Mouse (Mus musculus) midbrain, embryonic 10.5 days (tissue): ENCODE data around the gene Nelfe. TPM values are rescaled to one million over a fixed set of nuclear protein-coding genes. Genes with fewer than 3 reads are reported as not detected.
"Not testable (repeated sequence)": the region's sequence is repeated elsewhere in the genome, so short reads cannot be mapped to it uniquely, and the experiment has no call there.

Source experiments
- DNase-seq: peaks from one replicate; pipeline ENCODE4 v3.0.0-alpha.2; 2017; ENCODE audit warnings: low spot score
- H3K27ac ChIP-seq: fragments of 300-500 bp; sonication (generic); replicated peaks from 2 replicates; pipeline ENCODE4 v1.5.1; 2016; ENCODE audit warnings: mild to moderate bottlenecking
- H3K27me3 ChIP-seq: fragments of 300-500 bp; sonication (generic); 2 replicates; pipeline ENCODE4 v1.6.1; 2016; ENCODE audit warnings: low read depth, mild to moderate bottlenecking; ENCODE audit not compliant: poor library complexity, severe bottlenecking
- H3K36me3 ChIP-seq: fragments of 300-500 bp; sonication (generic); 2 replicates; pipeline ENCODE4 v1.6.1; 2016; ENCODE audit warnings: mild to moderate bottlenecking, moderate library complexity
- H3K4me1 ChIP-seq: fragments of 300-500 bp; sonication (generic); 2 replicates; pipeline ENCODE4 v1.6.1; 2016
- H3K4me3 ChIP-seq: fragments of 300-500 bp; sonication (generic); 2 replicates; pipeline ENCODE4 v1.5.1; 2016; ENCODE audit warnings: mild to moderate bottlenecking, moderate library complexity
- H3K9me3 ChIP-seq: fragments of 300-500 bp; sonication (generic); replicated peaks from 2 replicates; pipeline ENCODE4 v1.6.1; 2016; ENCODE audit warnings: mild to moderate bottlenecking
- WGBS: fragments of 180-500 bp; shearing (Covaris S2); methylation state at CpG from one replicate; pipeline ENCODE4 v1.1.7; 2016; 5-methylcytosine and 5-hydroxymethylcytosine counted together
- polyA plus RNA-seq: library from polyadenylated mRNA; unstranded; fragments of >200 nt; fragmentation: Nextera tagmentation; extraction: Ambion mirVana; gene quantifications from 2 replicates; pipeline ENCODE4 v1.2.1, GENCODE M21; 2016

Nelfe gene
- 137 and 139 TPM in 2 replicates for polyA plus RNA-seq

DNA sequence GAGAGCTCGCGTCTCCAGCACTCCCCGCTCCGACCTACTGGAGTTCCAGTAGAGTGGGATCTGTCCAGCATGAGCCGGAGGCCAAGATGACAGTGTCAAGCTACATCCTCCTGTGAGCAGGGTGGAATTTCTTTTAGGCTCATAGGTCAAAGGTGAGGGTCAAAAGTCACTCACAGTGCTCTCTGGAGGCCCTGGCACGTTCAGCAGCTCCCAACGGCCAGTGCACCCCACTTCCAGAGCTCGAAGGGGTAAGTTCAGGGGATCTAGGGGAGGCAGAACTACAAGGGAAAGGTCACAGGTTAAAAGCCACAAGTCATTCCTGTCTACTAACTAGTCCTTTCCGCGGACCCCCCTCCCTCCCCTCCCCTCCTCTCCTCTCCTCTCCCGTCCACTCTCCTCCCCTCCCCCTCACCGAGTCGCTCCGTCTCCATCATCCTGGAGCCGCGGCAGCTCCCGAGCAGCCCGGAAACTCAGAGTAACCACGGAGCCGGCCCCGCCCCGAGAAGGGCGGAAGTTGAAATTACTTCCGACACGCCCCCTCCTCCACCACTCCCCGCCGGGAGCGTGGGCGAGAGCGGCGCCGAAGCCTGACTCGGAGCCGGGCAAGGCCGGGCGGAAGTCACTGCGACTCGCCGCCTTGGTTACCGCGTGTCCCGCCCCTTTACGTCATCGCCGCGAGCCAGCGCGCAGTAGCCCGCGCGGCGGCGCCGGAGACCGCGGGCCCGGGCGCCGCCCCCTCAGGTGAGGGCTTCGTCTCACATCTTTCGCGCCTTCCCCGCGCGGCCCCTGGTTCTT, at the start of gene Nelfe, which contains the start of gene Skiv2l:
Gene Nelfe (plus strand): TSS at position 670 of the 795 bp plus-strand sequence.
Gene Skiv2l (minus strand): TSS at position 489 of the 795 bp plus-strand sequence.
- peak; percentile 98 for DNase-seq
- Histone ChIP-seq H3K9me3 (no peaks in the 10 kb centered on the region), H3K4me1 (peaks cover 30% of the 10 kb centered on the region), H3K27ac (peak within 1 kb of the TSS; percentile 88), H3K27me3 (no peaks in the 10 kb centered on the region), H3K4me3 (peak within 1 kb of the TSS; percentile 96), H3K36me3 (peaks cover 64% of the 10 kb centered on the region)
- 1% methylated on average over 65 of the region's 65 CpGs for WGBS

DNA sequence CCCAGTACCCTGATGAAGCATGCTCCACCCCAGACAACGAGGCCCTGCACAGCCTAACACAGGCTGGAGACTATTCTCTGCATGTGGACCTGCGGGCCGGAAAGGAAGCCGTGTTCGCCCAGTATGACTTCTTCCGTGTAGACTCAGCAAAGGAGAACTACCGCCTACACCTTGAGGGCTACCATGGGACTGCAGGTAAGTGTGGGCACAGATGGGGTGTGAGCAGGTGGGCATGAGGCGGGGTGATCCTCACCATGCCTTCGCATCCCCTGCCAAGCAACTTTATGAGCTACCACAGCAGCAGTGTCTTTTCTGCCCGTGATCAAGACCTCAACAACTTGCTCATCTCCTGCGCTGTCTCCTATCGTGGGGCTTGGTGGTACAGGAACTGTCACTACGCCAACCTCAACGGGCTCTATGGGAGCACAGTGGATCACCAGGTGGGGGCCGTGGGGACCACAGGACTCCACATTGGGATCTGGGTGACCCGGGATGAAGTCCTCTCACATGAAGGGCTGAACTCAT, 49.3 kb upstream of the Nelfe start:
- not testable (repeated sequence) for H3K27me3 ChIP-seq, H3K27ac ChIP-seq, H3K4me3 ChIP-seq, H3K9me3 ChIP-seq, DNase-seq, H3K4me1 ChIP-seq, H3K36me3 ChIP-seq
- 94% methylated on average over 16 of the region's 16 CpGs for WGBS

GRCm38 (mm10) chr17:34802756-34803155, 47.4 kb upstream of the Nelfe start:
- not testable (repeated sequence) for DNase-seq

DNA sequence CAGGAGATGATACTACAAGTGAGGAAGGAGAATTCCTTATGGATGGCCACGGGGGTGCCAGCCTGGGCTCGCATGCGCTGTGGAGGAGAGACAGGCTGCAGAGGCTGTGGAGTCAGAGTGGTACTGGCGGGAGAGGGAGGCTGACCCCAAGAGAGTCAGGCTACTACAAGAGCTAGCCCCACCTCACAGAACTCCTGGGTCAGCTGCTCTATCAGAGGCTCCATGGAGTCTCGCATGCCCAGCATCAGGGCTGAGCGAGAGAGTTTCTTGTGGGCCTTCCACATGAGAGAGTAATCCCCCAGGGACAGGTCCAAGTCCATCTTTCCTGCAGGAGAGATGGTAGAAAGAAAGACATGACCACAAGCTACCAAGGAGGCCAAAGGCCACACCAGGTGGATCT, 46.8 kb upstream of the Nelfe start:
- not testable (repeated sequence) for H3K27ac ChIP-seq, H3K4me1 ChIP-seq, DNase-seq, H3K36me3 ChIP-seq, H3K9me3 ChIP-seq, H3K27me3 ChIP-seq, H3K4me3 ChIP-seq
- WGBS = 92% methylated on average over 6 of the region's 6 CpGs

More at GRCm38 (mm10) chr17:34802756-34803155, 47.4 kb upstream of the Nelfe start:
- WGBS = 92% methylated on average over 9 of the region's 9 CpGs
- not testable (repeated sequence) for H3K27me3 ChIP-seq, H3K9me3 ChIP-seq, H3K4me1 ChIP-seq, H3K4me3 ChIP-seq, H3K36me3 ChIP-seq, H3K27ac ChIP-seq

DNA sequence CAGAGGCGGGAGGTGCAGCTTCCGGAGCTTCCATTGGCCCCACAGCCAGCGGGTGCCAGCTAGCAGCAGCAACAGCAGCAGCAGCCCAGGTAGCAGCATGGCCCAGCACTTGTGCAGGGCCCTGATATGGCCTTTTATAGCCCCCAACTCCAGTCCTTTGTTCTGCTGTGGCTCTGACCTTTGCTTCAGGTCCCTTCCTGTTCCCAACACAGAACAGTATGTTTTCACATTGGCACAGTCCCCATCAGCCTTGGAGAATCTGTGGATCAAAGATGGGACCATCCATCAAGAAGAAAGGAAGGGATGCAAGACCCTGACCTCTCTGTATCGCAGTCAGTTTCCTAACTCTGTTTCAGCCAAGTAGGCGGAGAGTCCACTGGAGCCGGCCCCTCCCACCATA, 45.9 kb upstream of the Nelfe start, which contains the start of gene Cyp21a1:
Gene Cyp21a1 (minus strand): TSS at position 261 of the 400 bp plus-strand sequence.
- not testable (repeated sequence) for H3K9me3 ChIP-seq, H3K4me1 ChIP-seq, H3K27me3 ChIP-seq, H3K4me3 ChIP-seq, H3K36me3 ChIP-seq, DNase-seq, H3K27ac ChIP-seq
- WGBS = 84% methylated on average over 6 of the region's 6 CpGs

DNA sequence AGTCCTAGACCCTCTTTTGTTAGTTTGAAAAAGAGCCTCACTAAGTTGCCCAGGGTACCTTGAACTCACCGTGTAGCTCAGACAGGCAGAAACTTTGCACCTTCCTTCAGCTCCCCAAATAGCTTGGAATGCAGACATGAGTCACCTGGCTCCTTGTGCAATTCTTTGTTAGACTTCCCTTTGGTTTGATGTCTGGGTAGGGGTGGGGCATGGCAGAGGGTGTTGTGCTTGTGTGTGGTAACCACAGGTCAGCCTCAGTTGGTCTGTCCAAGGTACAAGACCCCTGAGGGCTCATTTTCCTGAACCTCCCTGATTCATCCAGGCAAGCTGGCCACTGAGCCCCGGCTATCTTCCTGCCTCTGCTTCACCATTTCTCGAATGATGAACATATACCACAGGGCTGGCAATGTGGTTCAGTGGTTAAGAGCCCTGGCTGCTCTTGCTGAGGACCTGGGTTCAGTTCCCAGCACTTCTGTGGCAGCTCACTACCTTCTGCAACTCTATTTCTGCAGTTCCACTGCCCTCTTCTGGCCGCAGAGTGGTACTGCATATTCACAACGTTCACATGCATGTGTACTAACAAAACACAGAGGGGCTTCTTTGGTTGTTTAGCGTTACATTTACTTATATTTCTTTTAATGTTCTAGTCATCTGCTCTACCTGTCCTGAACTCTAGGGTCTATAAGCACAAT, 45.2 kb upstream of the Nelfe start:
- peaks cover 6% of the 10 kb centered on the region for H3K9me3 ChIP-seq
- no peaks in the 10 kb centered on the region for H3K4me1 ChIP-seq
- H3K36me3 ChIP-seq = no peaks in the 10 kb centered on the region
- H3K4me3 ChIP-seq = no peak overlapping the region
- 74% methylated on average over 6 of the region's 6 CpGs for WGBS
- no peaks in the 10 kb centered on the region for H3K27me3 ChIP-seq
- no peak for DNase-seq
- no peak overlapping the region for H3K27ac ChIP-seq

DNA sequence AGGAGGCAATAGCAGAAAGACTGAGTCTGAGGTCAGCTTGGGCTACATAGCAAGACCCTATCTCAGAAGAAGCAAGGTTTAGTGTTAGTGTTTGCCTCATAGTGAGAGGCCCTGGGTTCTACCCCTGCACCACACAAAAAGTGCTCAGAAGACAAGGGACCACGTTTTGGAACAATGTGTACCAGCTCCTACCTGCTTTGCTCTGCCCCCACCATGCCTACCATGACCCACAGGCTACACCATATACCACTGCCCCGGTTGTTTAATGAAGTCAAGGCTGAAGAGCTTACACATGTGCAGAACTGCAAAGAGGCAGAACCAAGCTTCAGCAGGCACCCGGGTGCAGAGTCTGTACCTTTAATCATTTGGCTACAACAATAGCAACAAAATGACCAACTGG, 43.0 kb upstream of the Nelfe start:
- Histone ChIP-seq H3K4me1 (no peaks in the 10 kb centered on the region), H3K27ac (no peak overlapping the region), H3K9me3 (peaks cover 6% of the 10 kb centered on the region), H3K36me3 (no peaks in the 10 kb centered on the region), H3K4me3 (no peak overlapping the region), H3K27me3 (no peaks in the 10 kb centered on the region)
- DNase-seq = no peak
- WGBS = 72% methylated on average over 3 of the region's 3 CpGs

DNA sequence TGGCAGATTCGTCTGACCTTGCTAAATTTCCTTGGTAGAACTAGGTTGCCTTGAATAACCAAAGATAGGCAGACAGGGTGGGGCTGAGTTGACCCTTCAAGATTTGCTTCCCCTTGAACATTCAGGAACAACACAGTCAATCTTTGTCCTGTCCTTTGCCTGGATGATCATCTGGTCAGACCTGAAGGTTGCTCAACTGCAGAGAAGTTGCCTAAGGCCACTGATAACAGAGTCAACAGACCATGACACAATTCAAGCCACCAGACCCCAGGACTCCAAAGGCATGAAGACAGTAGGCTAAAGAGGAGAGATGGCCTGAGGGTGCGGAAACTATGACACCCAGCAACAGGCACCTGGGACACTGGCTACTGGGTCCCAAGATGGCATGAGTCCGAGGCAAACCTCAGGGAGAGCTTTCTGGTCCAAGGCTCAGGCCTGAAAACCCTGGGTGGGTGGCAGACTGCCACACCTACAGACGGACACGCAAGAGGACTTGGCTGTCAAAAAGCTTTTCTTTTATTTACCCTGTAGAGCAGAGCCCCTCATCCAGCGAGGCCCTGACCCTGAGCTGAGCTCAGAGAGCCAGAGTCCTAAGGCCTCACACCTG, 41.5 kb upstream of the Nelfe start:
- Histone ChIP-seq H3K4me1 (no peaks in the 10 kb centered on the region), H3K9me3 (peaks cover 6% of the 10 kb centered on the region), H3K36me3 (no peaks in the 10 kb centered on the region), H3K4me3 (no peak overlapping the region), H3K27me3 (no peaks in the 10 kb centered on the region), H3K27ac (no peak overlapping the region)
- 79% methylated on average over 6 of the region's 6 CpGs for WGBS
- no peak for DNase-seq

DNA sequence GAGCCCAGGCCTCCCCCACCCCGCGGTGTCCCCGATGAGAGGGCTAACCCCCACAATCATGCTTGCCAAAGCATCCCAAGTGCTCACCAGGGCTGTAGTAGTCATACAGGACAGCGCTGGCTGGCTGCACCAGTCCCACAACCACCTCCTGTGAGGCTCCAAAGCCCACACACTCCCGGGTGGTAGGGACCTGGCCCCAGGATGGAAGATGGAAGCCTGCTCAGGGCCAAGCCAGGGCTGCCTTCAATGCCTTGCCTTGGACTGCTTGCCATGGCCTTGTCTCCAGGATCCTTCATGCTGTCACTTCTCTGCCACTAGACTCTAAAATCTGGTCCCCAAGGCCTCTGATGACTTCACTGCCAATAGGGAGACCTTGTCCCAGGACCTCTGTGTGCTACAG, 39.8 kb upstream of the Nelfe start:
- not testable (repeated sequence) for H3K9me3 ChIP-seq, DNase-seq, H3K4me1 ChIP-seq, H3K27me3 ChIP-seq, H3K4me3 ChIP-seq, H3K36me3 ChIP-seq, H3K27ac ChIP-seq
- 95% methylated on average over 5 of the region's 5 CpGs for WGBS

GRCm38 (mm10) chr17:34810811-34811210, 39.4 kb upstream of the Nelfe start:
- not testable (repeated sequence) for H3K4me3 ChIP-seq, H3K36me3 ChIP-seq, H3K27ac ChIP-seq, DNase-seq, H3K9me3 ChIP-seq, H3K27me3 ChIP-seq, H3K4me1 ChIP-seq
- WGBS = 88% methylated on average over 8 of the region's 8 CpGs

DNA sequence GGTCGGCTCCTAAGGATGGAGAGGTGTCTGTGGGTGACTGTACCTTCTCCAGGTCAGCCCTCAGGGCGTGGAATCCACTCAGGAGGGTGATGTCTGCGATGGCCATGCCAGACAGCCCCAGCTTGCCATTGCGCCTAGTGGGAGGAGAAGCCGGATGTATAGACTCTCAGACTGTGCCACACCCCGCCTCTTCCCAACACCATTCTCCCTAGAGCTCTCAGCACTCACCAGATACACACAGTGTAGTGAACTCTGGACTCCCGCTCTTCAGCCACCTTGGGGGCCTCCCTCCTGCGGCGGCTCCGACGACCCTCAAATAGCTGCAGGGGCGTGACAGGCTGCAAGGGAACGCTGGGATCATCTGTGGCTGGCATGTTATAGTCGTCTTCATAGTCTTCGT, 38.9 kb upstream of the Nelfe start:
- 77% methylated on average over 15 of the region's 15 CpGs for WGBS
- H3K27ac ChIP-seq = no peak overlapping the region
- no peaks in the 10 kb centered on the region for H3K9me3 ChIP-seq
- H3K27me3 ChIP-seq = no peaks in the 10 kb centered on the region
- DNase-seq = no peak
- H3K4me3 ChIP-seq = no peak overlapping the region
- H3K36me3 ChIP-seq = no peaks in the 10 kb centered on the region
- H3K4me1 ChIP-seq = no peaks in the 10 kb centered on the region

GRCm38 (mm10) chr17:34813747-34814146, 36.4 kb upstream of the Nelfe start:
- H3K36me3 ChIP-seq, H3K27ac ChIP-seq, DNase-seq, H3K4me1 ChIP-seq, H3K4me3 ChIP-seq, H3K27me3 ChIP-seq, H3K9me3 ChIP-seq: not testable (repeated sequence)
- 62% methylated on average over 12 of the region's 12 CpGs for WGBS
